Mouse (Mus musculus) urinary bladder, postnatal 36 days (tissue): ENCODE data around the gene Pxk.
"Not testable (repeated sequence)": the region's sequence is repeated elsewhere in the genome, so short reads cannot be mapped to it uniquely, and the experiment has no call there.

Experiments used
- DNase-seq, 2 experiments: peaks; one replicate each; pipeline ENCODE4 v3.0.0; 2022; ENCODE audit warnings: low spot score in 2 of 2, mixed read lengths in 1 of 2

Pxk gene

DNA sequence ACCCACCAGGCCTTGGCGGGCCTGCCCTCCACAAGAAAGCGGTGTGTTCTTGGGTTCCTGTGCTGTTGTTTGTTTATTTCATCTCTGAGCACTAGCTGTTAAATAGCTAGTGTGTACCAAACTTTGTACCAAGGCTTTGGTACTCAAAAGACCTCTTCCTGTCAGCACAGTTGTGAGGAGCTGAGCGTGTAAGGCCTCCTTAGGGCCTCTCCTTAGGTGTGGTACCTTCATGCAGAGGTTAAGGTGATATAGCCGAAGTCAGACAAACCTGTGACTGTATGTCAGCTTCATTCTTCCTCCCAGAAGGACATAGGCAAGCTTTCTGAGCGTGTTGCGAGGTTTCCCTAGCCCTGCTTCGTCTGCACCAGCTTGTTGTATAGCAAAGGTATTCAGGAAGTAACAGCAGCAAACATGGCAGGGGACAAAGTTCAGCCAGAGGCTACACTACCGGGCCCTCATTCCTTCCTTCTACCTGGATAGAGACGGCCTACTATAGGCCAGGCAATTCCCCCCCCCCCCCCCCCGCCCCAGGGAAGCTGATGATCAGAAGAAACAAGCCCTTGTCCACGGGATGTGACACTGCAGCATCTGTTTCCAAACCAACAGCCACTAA, 48.7 kb downstream of the Pxk start:
- no peak for DNase-seq

DNA sequence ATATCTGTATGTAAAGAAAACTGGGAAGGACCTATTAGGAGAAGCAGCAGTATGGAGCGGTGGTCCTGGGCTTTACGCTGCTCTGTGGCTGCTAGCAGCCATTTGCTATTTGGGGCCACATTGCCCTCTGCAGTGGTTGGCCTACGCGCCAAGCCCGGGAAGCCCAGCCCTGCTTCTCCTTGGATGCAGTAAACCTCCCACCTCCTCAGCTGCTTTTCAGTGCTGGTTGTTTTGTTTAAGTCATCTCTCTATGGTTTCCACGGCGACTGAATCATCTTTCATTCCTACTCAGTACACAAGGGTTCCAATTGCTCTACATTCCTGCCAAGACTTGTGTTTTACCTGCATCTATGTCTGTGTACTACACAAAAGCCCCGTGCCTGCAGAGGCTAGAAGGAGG, 50.8 kb downstream of the Pxk start:
- DNase-seq, result no peak

DNA sequence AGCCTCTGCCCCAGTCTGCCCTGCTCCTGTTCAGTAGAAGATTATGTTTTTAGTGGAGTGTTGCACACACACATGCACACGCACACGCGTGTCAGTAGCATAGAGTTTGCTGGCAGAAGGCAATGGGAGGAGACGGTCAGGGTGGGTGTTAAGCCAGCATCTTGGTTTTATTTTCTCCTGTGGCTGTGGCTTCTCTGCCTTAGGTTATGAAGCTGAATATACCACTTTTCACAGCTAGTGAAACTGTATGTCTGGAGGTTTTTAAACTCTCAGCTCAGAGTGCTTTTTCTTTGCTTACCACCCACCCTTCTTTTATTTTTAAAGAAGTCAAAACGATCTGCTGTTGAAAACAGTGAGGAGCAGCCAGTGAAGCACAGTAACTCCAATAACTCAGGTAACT, 53.7 kb downstream of the Pxk start:
- DNase-seq, result no peak

DNA sequence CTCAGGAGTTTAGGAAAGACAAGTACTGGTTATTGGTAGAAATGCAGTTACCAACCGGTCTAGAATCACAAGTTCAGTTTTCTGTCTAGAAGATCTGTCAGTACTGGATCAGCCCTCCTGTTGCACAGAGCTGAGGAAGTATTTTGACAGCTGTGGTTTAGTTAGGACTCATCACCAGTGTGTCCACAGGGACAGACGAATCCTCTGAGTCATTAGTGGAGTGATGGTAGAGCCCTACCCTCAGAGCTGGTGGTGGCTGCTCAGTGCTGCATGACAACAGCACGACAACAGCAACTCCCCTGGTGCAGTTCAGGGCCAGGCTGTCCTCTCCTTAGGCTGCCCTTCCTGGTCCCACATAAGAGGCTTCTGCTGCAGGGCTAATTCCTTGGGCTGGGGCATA, 56.1 kb downstream of the Pxk start:
- DNase-seq, result no peak

DNA sequence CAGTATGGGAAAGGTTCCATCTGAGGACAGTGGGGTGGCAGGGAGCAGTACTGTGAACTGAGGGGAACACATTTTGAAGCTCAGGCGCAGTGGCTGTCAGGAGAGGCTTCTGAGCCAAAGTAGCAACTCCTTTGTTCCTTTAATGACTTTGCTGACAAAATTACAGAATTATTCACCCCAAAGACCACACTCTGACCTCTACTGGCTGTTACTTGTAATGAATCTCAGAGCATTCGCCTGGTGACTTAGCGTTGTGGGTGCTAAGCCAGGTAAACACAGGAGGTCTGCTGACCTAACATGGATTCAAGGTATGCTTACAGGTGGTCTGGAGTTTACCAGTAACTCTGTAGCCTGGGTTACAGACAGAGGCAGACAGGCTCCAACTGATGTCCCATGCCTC, 58.9 kb downstream of the Pxk start:
- DNase-seq, result no peak

DNA sequence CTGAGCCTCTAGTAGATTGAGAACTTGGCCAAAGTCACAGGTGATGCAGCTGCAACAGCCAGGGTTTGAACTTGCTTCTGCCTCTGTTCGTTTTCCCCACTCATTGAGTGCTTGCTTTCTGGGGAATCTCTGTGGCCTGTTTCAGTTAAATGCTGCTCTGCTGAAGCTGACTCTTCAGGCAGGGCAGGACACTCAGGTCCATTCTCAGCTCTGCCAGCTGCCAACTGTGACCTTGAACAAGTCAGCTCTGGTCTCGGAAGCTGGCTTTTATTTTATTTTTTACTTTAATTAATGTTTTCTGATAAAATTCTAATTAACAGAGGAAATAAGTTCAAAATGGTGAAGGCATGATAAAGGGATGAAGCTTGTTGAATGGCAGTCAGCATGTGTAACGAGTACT, 60.7 kb downstream of the Pxk start:
- no peak for DNase-seq

DNA sequence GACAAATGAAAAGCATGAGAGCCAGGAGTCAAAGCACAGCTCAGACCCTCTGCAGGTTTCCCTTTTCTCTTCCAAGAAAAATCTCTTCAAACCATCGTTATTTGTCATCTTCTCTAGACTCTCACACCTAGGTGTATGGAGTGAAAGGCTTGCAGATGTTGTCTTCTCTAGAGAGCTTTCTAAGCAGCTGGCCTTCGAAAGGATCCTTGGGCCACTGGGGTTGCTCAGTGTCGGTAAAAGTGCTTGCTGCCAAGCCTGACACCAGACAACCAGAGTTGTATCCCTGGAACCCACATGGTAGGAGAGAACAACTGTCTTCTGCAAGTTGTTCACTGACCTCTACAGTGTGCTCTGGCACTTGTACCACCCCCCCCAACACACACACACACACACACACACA, 61.1 kb downstream of the Pxk start:
- DNase-seq, result no peak

DNA sequence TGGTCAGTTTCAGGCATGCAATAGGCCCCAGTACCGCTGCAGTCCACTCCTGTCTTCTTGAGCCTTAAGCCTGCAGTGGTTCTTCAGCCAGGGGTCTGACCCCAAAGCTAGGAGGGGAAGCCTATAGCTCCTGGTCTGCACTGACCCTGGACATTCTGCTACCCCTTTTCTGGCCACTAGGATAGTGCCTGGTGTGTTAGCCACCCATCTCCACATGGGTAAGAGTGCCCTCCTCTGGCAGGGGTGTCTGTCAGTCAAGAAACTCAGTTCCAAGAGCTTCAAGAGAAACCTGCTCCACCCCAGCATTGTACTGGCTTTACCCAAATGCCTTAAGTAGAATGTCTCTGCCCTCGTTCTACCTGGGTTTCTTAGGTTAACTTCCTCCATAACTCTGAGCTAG, 63.8 kb downstream of the Pxk start:
- peak in 1 of 2 experiments; percentile 17 for DNase-seq

DNA sequence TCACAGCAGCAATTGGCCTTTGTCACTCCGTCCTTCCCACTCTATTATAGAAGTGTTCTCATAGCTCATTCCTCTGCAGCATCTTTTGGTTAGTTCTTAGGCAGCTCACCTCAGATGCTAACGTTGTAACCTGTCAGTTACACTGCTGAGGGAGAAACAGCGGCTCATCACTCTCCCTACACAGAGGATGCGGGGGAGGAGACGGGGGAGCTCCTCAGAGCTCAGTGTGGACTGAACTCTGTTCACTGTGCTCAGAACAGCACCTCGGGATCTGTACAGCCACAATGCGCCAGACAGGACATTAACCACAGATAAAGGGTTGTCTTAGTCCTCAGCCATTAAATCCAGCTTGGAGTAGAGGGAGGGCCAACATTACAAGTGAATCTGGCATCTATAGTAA, 66.5 kb downstream of the Pxk start:
- DNase-seq, result no peak

DNA sequence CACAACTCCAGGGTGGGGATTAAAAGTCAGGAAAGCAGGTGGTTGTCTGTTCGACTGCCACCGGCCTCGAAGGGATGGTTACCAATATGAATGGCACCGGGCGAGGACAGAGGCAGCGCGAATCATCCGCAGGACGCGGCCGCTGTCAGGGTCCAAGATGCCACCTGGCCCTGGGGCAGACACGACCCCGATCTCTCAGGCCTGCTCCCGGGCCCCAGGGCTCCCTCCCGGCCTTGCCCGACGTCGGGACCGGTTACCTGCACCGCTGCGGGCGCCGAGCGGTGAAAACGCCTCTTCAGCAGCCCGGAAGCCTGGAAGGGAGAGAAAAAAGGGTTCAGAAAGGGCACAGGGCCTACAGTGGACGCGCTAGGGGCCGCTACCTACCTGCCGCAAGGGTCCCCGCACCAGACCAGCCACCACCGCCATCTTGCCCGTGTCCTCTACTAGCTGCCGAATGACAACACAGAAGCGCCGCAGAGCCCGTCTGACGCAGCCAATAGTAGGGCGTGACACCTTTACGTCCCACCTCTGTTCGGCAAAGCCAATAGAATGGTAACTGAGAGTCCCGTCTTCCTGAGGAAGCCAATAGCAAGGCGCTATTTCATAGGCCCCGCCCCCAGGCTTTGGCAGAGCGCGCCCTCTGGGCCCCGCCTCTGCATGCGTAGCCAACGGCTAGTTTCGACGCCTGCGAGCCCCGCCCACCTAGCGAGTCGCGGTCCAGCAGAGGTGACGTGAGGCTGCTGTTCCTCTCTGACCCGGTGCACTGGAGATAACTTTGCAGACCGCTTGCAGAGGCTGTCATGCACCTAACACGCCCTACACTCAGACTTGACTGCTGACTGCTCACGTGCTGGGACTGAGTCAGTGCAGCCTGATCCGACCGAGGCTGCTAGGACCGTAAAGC, 74.7 kb downstream of the Pxk start, which contains the start of gene Pdhb:
Gene Pdhb (minus strand): TSS at position 519 of the 904 bp plus-strand sequence.
- DNase-seq, result peak; percentile 96 to 99

DNA sequence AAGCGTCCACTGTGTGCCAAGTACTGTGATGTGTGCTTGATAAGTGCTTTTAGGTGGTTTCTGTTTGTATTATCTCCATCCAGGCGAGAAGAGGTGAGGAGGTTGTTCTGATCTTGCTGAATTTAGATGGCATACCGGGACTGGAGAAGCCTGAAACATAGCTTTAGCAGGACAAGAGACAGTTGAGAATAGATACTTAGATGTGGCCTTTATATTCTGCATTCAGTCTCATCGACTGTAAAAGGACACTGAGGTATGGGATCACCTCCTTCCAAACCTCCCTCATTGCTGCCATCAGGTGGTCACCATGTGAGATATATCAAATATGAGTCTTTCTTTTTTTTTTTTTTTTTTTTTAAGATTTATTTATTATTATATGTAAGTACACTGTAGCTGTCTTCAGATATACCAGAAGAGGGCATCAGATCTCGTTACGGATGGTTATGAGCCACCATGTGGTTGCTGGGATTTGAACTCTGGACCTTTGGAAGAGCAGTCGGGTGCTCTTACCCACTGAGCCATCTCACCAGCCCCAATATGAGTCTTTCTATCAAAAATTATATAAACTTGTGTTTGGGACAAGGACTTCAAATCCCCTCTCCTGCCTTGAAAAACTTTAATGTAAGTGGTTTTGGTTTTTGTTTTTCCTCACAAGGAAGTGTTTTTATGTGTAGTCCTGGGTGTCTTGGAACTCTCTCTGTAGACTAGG, 75.7 kb downstream of the Pxk start:
- DNase-seq, result not testable (repeated sequence)

DNA sequence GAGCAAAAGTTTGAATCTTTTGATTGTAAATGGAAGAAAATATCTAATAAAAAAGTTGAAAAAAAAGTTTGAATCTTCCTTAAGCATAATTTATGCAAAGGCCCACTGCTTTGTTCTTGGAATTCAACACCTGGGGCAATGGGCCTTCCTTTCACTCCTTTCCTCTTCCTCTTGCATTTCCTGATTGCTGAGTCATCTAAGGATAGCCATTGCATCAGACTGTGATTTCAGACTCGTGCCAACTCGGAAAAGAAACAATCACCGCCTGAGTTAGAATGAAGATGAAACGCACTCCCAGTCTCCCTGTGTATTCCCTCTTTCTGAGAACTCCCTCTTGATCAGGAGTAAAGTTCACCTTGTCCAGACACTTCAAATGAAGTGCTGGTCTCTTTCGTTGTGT, 76.6 kb downstream of the Pxk start:
- no peak for DNase-seq

DNA sequence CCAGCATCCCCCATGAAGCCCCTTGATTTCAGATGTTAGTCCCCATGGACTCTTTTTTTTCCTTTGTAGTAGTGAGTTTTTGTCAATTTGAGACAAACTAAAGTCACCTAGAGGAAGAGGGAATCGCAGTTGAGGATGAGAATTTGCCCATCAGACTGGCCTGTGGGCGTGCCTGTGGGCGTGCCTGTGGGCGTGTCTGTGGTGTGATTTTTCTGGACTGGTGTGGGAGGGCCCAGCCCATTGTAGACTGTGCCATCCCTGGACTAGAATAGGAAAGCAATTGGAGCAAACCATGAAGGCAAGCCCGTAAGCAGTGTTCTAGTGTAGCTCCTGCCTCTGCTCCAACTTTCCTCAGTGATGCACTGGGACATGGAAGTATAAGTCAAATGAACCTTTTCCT, 78.2 kb downstream of the Pxk start:
- DNase-seq, result no peak

DNA sequence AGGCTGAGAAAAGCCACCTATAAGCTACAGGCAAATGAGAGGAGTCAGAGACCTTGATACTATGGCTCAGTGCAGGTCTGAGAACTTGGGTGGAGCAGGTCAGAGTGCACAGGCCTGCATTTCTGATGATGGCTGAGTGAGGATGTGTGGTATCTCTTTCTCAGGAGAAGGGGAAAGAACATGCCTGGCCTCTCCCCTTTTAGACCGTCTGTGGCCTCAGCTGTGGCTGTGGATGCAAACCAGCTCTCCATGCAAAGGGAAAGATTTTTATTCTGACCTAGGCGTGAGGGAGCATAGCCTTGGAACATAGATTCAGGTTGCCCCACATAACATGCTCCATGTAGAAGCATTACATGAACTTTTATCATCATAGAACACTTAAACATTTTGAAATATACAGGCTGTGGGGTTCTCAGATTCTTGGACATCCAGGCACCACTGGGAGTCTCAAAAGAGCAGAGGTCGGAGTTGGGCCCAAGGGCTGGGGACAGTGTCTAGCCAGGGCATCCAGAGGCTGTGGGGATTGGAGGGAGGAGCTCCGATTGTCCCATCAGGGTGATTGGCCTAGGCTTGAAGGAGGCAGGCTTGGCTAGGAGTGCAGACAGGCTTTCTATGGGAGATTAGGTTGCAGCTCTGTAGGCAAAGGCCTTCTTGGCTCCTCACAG, 82.5 kb downstream of the Pxk start:
- DNase-seq, result no peak

DNA sequence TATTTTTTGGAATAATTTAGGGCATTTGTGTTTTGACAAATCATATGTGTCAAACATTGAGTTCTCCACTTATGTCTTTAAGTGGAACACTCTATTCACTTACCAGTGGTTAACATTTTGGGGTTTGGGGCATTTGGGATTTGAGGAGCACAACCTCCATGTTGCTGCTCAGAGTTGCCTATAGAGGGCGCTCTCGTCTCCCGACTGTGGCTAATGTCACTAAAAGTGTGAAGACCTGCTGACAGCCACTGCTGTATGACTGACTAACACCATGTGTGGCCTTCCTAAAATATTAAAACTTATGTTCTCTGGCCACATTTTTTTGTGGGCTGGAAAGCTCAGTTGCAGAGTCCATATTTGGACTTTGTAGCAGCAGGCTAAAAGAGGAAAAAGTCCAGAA, 85.3 kb downstream of the Pxk start:
- DNase-seq, result no peak

DNA sequence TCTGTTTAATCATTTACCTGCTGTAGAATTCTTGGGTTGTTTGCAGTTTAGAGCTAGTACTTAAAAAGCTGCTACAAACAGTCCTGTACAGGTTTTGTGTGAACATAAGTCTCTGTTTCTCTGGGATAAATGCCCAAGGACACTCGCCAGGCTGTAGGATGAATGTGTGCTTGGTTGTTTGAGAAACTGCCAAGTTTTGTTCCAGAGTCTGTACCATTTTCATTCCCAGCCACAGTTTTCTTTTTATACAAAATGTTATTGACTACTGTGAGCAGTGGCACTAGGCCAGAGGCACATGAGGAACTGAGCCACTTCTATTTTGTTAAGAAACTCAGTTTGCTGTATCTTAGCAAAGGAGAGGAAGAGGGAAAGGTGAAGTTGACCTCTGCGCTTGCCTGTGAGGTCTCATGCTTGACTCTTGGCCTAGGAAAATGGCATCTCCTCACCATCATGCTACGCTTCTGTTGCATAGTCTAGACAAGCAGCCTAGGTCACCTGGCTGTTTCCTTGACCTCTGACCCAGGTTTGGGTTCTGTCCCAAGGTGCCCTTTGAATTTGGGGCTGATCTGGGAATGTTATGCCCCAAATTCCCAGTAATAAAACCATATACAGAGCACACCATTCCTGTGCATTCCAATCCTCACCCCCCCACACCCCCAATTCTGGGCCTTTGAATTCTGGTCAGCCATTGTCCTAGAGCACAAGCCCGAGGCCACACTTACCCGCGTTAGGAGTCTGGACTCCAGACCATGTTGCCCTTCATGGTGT, 88.5 kb downstream of the Pxk start:
- no peak for DNase-seq

DNA sequence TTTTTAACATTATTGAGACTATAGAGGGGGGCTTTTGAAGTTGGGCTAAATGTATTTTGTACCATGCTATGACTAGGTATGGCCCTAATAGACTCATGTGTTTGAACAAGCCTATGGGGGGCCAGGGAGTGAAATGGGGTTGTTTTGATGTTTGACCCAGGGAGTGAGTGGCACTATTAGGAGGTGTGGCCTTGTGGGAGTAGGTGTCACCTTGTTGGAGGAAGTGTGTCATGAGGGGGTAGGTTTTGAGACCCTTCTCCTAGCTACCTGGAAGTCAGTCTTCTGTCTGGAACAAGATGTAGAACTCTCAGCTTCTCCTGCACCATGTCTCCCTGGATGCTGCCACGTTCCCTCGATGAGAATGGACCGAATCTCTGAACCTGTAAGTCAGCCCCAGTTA, 92.5 kb downstream of the Pxk start:
- DNase-seq, result no peak

DNA sequence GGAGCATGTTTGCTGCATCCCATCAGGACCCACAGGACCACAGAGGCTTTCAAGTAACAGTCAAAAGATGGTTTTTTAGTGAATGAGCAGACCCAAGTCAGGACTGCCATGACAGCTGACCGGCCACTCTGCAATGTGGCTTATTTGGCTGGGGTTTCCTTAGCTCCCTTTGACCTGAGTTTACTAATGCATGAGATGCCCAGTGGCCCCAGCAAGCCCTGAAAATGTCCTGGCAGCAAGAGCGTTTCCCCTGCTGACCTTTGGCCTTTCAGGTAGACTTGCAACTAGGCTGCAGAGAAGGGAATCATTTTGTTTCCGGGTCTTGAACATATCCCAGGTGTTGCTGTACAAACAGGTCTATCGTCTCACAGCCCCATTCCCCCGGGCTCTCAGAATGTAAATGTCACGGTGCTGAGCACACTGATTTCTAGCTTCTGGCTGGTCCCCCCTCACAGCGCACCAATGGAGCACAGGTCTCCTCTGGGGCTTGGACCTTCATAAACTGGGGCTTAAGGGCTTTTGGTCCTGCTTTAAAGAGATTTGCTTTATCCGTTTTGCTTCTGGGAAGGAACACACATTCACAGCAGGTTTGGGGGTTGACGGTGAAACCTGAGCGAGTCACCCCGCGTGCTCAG, 93.4 kb downstream of the Pxk start:
- DNase-seq, result no peak

DNA sequence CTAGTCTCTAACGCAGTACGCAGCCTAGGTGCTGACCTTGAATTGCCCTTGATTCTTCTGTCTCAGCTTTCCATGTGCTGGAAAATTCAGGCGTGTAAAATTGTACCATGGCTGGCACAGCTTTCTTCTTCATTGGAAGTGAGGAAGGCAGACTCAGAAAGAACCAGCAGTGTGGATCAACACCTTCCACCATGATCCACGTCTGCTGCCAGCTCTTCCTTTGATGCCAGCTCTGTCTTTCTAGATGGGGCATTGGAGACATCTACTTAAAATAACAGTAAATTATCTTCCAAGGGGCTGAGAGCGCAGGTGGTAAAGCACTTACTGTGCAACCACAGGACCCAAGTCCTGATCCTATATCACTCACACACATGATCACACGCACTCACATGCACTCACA, 94.7 kb downstream of the Pxk start:
- no peak for DNase-seq

DNA sequence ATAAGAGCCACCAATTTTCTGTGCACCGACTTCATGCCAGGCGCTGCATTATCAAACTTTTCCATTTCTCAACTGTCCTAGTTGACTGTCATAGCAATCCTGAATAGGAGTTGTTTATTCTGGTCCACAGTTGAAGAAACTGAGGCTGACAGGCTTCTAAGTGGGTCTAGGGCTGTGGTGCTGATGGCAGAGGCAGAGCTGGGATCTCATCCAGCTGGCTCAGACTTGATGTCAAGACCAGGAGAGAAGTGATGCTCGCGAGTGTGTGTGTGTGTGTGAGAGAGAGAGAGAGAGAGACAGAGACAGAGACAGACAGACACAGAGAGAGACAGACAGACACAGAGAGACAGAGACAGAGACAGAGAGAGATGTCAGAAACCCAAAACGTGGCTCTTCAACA, 102.8 kb downstream of the Pxk start:
- DNase-seq, result no peak

DNA sequence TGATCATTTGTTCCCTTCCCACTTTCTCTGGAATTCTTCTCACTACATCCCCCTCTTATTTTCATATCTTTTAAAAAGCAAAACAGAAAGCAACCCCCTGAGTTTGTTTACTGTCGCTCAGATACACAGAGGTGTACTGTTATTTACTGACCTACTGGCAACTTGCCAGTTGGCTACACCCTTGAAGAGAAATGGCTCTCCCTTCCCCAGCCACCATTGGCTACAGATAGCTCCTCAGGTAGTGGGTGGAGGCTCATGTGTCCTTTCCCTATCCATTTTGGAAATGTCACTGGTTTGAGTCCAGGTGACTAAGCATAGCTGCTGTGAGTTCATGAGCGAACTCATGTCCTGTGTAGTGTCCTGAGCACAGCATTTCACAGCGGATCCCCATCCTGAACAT, 103.7 kb downstream of the Pxk start:
- DNase-seq, result no peak
